Mouse (Mus musculus) megakaryocyte, embryonic 14.5 days (primary cell): ENCODE measurements around the gene Slc35c2.

Source experiments
- FLI1 ChIP-seq: IDR thresholded peaks from 2 replicates; pipeline ENCODE4 v1.6.1; 2012; ENCODE audit warnings: low read length, inconsistent platforms, mixed read lengths
- GATA1 ChIP-seq: IDR thresholded peaks from 3 replicates; pipeline ENCODE4 v1.6.1; 2012; ENCODE audit warnings: mixed read lengths, low read length, inconsistent platforms, borderline replicate concordance

GRCm38 (mm10) chr2:165234613-165235291, 52.9 kb downstream of the Slc35c2 start, which contains the start of gene Cdh22:
- TF ChIP-seq GATA1 (no peak), FLI1 (no peak)
